Mouse (Mus musculus): Measurements from ENCODE around the gene Haus4.

Haus4 gene

DNA sequence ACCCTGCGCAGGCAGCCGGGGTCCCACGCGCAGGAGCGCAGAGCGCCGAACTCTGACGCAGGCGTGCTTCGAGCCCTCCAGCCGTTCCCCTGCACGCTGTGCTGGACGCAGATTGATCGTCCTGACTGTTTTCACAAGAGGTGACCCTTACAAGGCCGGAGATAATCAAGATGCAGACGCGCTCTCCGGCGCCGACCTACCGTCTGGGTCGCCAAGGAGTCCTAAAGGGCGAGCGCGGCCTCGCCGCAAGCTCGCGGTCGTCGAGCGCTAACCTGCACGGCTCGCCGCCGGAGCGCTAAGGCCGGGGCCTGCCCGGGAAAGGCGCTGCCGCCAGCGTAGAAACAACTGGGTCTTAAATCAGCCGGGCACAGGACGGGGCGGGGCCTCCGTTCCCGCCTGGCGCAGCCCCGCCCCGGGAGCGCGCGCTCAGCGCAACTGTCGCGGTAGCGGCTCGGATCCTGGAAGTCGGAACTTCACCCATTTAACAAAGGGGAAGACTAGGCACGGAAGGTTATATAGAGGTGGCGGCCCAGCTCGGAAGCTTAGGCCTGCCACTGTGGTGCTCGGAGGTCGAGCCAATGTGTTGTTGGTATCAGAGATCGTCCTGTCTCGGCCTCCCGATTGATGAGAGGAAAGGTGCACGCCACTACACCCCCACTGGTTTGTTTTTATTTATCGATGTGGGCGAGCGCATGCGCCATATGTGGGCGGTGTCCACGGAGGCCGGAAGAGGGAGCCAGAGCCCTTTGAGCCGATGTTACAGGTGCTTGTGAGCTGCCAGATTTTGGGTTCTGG is at the start of gene Haus4:
Gene Haus4 (minus strand): TSS at position 642 of the 795 bp plus-strand sequence.
- peak; percentile 87 to 92 for DNase-seq (ENCODE audit: low spot score in 2 of 2)

DNA sequence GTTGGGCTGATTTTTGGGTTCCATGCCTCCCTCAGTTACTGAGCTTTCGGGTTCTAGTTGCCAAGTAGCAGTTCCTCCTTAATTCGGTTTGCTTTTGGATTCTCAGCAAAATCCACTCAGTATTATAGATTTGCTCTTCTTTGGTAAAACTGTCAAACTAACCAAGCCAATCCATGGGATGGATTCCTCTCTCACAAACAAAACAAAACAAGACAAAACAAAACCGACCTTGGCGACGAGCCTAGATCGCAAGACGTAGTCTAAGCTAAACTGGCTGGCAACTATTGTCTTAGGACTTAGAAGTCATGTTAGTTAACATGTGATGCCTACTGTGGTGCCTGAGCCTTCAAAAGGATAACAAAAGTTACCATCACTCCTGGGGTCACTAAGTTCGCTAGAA is 49.3 kb upstream of the Haus4 start:
- no peak for DNase-seq (ENCODE audit: low spot score in 2 of 2)

DNA sequence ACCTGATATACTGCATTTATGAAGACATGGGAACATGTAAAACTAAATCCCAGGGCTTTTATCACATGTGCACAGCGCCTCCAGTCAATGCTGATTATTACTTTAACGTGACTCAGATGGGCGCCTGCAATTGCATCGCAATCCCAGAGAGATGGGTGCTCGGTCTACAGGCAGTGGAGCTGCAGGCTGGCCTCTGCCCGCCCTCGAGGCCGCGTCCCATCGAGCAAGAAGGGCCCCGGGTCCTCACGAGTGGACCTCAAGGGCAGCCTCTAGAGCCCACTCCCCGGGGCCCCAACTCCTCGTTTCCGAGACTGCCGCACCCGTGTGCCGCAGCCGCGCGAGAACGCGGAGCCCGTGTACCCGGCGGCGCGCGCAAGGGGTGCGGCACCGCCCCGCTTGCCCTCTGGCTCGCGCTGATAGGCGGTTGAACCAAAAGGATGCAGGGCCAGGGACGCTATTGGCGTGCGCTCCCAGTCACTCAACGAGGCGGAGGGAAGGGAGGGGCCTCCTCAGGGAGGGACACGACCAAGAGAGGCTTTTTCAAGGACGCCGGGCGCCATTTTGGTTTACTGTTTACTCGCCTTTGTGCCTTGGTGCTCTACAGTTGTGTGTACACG is 48.7 kb upstream of the Haus4 start:
- DNase-seq (ENCODE audit: low spot score in 2 of 2): peak; percentile 94 to 95

DNA sequence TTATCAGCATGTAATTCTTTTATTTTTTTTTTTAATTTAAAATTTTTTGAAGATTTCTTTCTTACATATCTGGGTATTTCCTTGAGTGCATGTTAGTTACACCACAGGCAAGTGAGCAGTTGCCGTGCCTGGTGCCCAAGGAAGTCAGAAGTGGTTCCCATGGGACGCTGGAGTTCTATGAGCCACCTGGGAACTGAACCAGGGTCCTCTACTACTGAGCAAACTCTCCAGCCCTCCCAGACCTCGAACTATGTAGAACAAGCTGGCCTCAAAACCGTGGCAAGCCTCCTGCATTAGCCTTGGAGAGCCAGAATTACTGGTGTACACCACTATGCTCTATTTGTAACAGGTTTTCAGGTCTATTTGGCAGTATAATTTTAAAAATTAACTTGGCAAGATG is 48.2 kb upstream of the Haus4 start:
- DNase-seq (ENCODE audit: low spot score in 2 of 2): no peak

DNA sequence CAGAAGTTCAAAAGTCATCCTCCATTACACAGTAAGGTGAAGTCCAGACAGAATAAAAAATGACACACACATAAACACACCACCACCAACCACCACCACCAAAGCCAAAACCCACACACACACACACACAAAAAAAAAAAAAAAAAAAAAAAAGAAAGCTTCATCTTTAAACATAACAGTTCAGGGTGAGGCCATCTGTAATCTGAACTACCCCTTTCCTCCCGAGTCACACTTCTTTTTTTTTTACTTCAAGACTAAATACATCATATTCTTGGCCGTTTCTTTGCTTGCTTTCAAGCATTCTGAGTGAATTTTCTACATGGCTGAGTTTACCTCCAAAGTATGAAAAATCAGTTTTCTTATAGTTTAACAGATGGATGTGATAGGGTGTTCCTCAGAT is 47.2 kb upstream of the Haus4 start:
- DNase-seq (ENCODE audit: low spot score in 2 of 2): no peak

DNA sequence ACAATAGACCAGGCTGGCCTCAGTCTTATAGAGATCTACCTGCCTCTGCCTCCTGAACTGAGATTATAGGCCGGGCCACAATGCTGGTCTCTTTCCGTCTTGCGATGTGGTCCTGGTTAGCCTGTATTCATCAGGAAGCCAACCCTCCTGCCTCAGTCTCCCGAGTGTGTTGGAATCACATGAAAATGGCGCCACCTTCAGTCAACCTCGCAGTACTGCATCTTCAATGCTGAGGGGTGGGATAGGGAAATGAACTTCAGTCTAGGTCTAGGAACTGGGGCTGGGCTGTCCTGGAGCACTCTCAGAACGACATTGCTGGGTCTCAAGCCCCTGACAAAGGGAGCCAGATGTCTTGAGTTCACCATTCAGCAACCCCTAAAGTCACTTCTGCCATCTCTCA is 42.7 kb upstream of the Haus4 start:
- no peak for DNase-seq (ENCODE audit: low spot score in 2 of 2)

DNA sequence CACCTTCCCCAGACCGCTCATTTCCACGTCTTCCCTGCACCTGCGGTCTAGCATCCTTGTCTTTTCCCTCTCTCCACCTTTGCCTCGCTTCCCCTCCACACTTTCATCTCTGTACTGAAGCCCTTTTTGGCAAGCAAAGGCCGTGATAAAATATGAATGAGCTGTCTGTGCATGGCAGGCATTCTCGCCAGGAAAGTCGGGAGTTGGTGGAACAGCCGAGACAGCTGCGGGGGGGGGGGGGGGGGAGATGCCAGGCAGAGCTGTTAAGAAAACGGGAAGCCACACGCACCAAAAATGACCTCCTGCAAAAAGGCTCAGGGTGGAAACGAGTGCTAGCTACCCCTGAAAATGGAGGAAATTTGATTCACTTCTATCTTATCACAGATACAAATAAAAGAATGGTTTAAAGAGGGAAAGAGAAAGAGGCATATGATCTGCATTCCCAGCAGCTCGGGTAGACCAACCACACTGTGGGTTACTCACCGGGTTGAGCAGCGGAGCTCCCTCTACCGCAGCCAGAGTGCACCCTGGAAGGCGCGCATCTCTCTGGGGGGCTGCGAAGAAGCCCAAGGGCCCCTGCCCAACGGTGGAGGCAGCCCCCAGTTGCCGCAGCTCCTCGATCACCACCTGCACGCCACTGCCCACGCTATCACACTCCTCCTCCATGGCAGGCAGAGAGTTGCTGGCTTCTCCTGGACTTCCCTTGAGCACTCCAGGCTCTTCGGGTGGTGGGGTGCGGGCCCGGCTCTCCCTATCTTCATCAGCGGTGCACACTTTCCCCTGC is 40.4 kb upstream of the Haus4 start:
- DNase-seq (ENCODE audit: low spot score in 2 of 2): no peak

DNA sequence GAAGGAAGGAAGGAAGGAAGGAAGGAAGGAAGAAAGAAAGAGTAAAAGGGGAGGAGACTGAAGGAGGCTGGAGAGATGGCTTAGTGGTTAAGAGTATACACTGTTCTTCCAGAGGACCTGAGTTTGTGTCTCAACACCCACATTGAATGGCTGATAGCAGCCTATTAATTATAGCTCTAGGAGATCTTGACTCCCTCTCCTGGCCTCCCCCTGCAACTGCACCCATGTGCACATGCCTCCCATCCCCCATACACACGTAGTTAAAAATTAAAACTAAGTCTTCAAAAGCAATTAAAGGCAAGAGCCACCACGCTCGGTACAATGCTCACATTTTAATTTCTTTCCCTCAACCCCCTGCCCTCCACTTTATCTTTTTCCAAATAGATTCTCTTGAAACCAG is 39.6 kb upstream of the Haus4 start:
- no peak for DNase-seq (ENCODE audit: low spot score in 2 of 2)

DNA sequence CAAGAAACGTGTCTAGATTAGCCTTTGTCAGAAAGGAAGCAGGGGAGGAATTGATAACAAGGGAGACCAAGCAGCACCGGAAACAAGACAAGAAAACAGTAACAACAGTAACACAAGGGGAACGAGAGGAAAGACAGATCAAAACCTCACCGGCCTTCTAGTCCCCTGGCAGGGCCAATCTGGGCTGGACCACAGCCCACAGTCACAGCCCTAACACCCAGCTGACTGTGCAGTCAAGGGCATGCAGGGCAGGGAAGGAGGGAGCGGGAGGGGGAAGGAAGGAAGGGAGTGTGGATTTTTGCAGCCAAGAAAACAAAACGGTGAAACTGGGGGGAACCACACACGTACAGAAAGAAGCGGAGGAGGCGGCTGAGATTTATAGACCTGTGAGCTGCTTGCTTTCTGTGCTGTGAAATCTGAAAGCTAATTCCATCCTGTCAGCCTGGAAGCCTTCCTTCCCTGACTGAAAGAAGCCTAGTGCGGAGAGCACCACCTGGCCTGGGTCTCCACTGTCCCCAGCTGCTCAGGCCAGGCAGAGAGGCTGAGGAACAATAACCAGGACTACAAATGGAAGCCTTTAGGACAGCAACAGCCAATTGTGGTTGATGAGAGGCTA is 38.0 kb upstream of the Haus4 start:
- no peak for DNase-seq (ENCODE audit: low spot score in 2 of 2)

DNA sequence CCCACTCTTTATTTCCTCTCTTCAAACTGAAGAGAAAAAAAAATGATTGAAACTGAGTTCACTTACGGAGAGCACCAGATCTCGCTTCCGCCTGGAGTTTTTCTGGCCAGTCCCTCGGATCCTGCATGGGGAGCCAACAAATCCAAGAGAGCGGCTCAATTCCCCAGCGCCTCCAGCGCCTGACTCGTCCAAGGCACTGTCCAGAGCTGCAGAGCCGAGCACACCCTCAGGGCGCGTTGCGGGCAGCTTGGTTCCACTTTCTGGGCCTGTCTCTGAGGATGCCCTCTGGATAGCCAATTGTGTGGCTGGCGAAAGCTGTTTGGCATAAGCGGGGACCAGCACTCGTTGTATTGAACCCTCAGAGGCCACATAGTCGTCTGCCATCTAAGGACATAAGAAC is 36.6 kb upstream of the Haus4 start:
- DNase-seq (ENCODE audit: low spot score in 2 of 2): no peak

DNA sequence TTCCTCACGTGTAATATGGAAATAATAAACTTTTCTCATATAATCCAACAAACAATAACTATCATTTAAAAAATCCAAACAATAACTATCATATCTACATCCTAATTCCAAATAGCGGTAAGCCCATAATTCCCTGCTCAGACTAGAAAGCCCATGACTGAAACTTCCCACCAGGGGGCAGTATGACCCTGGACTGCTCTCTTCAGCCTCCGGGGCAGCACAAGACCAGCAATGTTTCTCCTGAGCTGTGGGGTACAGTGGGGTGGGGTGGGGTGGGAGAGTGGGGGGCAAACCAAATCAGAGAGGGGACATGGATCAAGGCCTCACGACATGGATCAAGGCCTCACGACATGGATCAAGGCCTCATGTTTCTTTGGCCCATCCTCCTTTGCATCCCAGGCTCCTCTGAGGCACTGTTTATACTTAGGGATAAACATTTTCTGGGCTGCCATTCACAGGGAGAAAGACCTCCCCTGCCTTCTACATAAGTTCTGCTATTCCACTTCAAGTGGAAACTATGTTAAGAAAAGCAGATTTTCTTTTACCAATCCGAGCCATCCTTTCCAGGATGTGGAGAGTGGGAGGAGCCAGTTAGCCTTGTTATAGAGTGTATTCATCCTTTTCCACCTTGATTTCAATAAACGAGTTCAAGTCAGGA is 29.4 kb upstream of the Haus4 start:
- DNase-seq (ENCODE audit: low spot score in 2 of 2): peak; percentile 62 to 83

DNA sequence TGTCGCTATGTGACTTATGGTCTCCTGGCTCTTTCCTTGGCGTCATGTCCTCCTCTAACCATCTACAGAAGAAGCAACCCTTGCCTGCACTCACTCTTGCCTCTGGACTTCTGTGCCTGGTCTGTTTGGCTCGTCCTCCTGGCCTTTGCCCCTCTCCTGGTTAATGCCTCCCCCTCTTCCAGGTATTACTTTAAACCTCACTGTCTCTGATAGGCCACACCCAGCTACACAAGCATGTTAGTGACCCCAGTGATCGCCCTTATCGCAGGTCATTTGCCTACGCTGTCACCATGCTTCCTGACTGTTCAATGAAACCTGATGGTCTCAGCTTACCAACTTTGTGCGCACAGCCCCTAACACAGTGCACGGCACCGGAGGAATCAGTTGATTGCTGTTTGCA is 28.1 kb upstream of the Haus4 start:
- DNase-seq (ENCODE audit: low spot score in 2 of 2): no peak

DNA sequence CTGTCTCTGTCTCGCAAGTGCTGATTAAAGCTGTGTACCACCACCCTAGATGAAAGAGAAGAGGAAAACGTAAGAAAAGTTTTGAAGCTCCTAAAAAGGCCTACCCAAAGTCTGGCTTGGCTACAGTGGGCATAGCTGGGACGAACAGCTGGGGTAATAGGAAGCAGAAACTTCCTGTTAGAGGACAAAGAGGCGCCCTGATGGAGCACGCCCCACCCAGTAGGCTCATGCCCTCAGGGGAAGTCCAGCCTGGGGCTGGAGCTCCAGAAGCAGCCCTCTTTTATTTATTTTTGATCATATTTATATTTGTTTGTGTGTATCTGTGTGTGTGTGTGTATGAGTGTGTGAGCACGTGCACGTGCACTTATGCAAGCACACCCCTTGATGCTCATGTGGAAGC is 25.2 kb upstream of the Haus4 start:
- DNase-seq (ENCODE audit: low spot score in 2 of 2): no peak

DNA sequence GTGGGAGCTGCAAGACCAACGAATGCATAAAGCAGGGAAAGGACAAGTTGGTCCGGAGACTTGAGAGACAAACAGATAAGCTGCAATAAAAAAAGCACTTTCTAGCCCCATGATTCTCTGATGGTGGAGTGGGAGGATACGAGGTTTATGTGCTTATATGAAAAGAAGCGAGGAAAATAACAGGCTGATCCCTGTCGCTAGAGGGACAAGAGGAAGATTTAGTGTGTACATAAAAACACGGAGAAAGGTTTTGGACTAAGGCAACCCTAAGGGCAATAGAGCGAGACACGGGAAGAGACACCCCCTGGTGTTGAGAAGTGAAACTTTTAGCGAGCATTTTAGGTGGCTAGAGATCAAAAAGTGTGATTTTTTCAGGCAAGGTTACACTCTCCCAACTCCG is 23.6 kb upstream of the Haus4 start:
- DNase-seq (ENCODE audit: low spot score in 2 of 2): peak in 1 of 2 experiments; percentile 33

DNA sequence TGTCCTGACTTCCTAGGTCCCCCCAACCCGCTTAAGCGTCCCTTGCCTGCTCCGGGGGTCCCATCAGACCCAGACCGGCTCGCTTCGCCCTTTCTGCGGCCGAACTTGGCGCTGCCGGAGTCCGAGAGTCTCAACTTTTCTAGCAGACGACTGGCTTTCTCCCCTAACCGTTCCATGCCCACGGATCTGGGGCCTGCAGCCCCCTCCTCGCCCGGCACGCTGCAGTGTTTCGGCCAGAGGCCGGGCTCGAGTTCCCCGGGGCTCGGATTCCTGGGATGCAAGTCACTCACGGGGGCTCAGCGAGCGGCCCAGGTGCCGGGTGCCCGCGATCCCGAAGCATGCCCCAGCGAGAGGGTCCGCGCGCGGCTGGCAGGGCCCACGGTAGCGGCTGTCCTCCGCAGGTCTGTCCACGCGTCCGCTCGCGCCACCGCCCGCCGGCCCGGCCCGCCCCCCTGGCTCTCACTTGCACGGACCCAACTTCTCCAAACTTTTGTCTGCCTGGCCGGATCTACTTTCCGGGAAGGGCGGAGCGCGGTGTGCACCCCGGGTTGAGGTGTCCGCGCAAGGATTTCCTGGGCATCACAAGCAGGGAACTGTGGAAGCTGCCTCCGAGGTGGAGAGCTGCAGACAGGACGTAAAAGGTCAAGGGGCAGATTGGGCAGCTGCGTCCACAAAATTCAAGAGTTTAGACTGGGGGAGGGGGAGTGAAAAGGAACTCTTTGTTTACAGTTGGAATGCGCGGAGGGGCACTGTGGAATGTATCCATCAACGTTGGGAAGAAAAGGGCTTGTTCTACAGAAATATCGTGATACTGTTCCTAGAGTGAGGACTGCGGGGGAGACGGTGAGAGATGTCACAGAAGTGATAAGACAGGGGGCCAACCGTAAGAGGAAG is 22.9 kb upstream of the Haus4 start, which contains the start of gene Ajuba:
Gene Ajuba (minus strand): TSS at position 470 of the 894 bp plus-strand sequence.
- peak; percentile 53 to 77 for DNase-seq (ENCODE audit: low spot score in 2 of 2)

DNA sequence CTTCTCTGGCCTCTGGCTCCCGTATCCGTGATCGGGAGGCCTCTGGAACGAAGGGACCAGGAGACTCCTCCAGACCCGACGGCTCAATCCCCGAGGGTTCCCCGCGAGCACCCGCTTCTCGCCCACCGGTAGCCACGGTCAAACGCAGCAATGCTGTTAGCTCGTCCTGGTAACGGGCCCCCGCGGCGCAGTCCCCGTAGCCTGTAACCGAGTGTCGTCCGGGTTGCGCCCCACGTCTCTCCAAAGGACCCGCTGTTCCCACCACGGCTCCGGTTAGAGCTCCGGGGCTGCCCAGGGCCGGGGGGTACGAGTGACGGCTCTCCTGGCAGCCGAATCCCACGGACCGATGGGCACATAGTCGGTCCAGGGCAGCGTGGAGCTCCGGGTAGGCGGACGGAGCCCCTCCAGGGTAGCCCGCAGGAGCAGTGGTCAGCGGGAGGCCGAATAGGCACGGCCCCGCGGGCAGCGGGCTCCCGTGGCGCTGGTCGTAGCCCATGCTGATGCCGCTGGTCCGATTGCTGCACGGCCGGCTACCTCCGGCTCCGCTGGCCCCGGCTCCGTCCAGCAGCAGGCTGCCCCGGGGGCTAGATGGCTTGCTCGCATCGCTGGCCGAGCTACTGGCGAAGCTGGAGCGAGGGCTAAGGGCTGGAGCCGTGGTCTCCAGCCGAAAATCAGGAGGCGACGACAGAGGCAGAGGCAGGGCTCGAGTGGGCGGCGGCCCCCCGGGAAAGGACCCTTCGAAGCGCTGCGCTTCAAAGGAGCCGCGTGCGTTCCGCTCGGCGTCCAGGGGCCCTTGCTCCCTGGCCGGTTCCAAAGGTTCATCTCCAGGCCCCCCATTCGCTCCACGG is 22.0 kb upstream of the Haus4 start:
- DNase-seq (ENCODE audit: low spot score in 2 of 2): peak in 1 of 2 experiments; percentile 74

DNA sequence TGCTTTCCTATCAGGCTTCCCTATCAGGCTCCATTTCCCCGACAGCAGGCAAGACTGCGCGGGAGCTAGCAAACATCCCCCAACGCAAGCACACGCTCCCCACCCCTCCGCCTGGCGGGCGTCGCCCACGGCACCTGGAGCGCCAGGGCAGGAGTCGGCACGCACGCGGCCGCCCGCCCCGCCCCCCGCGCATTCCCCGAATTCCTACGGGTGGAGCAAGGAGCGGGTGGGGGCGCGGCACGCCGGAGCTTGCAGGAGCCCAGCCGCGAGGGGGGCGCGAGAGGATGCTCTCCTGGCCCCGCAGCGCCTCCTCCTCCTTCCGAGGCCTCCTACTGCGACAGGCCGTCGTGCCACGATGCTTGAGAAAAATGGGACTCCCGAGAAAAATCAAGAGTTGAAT is 21.2 kb upstream of the Haus4 start:
- no peak for DNase-seq (ENCODE audit: low spot score in 2 of 2)

DNA sequence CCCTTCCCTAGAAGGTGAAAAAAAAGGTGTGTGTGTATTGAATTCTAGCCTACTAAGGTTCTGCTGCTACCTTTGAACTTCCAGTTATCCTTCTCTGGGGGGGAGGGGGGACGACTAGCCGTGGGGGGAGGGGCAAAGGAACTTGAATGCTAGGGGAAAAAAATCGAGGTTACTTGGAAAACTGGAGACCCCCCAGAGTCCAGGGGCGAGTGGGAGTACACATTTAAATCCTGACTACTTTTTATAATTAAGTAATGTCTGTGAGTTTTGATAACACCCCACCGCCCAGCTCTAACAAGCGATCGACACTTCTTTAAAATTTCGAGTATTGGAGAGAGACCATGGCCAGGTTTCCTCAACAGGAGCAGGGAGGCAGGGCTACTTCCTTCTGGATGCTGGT is 20.6 kb upstream of the Haus4 start:
- no peak for DNase-seq (ENCODE audit: low spot score in 2 of 2)

DNA sequence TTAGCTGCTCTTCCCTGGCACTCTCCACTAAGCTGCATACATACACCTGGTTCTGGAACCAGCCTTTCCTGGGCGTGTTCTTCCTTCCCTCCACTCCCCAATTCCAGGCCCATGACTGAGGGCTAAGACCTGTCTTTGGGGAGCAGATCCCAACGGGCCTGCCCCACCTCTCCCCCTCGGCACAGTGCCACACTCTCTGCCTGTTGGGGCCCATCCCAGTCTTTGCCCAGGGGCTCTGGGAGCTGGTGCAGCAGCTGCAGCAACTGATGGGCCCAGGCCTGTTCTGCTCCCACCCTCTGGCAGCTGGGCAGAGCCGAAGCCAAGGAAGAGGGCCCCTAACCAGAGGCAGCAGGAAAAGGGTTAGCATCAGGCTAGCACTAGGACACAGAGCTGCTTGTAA is 19.8 kb upstream of the Haus4 start:
- DNase-seq (ENCODE audit: low spot score in 2 of 2): no peak

All from spleen, postnatal 4 days (tissue).